Mouse (Mus musculus) macrophage (primary cell): ENCODE measurements around the gene Prickle2. TPM values are rescaled to one million over a fixed set of nuclear protein-coding genes. Genes with fewer than 3 reads are reported as not detected.

Source experiments
- H3K27ac ChIP-seq: fragments of 350-480 bp; formaldehyde crosslinking; 2 replicates; pipeline ENCODE4 v1.9.0; 2021
- H3K36me3 ChIP-seq: fragments of 350-480 bp; formaldehyde crosslinking; 2 replicates; pipeline ENCODE4 v1.9.0; 2021; ENCODE audit errors: inconsistent target
- H3K4me3 ChIP-seq: fragments of 350-480 bp; formaldehyde crosslinking; 2 replicates; pipeline ENCODE4 v1.9.0; 2021; ENCODE audit errors: inconsistent target
- H3K79me2 ChIP-seq: fragments of 350-480 bp; formaldehyde crosslinking; 2 replicates; pipeline ENCODE4 v1.9.0; 2021; ENCODE audit errors: inconsistent target
- WGBS: methylation state at CpG from one replicate; pipeline ENCODE4 v1.1.7; 2026; ENCODE audit warnings: inconsistent platforms; ENCODE audit not compliant: missing documents; 5-methylcytosine and 5-hydroxymethylcytosine counted together
- polyA plus RNA-seq: library from polyadenylated mRNA; stranded (reverse); fragments of 250-400 nt; gene quantifications from 3 replicates; pipeline ENCODE4 v1.2.4, GENCODE M21; 2018; ENCODE audit warnings: inconsistent platforms

Gene Prickle2
- polyA plus RNA-seq, 1 experiment from 2014 or later, result 0.30 TPM

GRCm38 (mm10) chr6:92446662-92447061, 259.3 kb downstream of the Prickle2 start:
- Histone ChIP-seq H3K36me3 (no peaks in the 10 kb centered on the region), H3K27ac (no peak overlapping the region), H3K79me2 (no peaks in the 10 kb centered on the region), H3K4me3 (no peak overlapping the region)
- WGBS, result 64% methylated on average over 3 of the region's 3 CpGs

GRCm38 (mm10) chr6:92441205-92441604, 264.8 kb downstream of the Prickle2 start:
- no peak overlapping the region for H3K27ac ChIP-seq
- 41% methylated on average over 2 of the region's 3 CpGs for WGBS
- H3K79me2 ChIP-seq, result no peaks in the 10 kb centered on the region
- no peak overlapping the region for H3K4me3 ChIP-seq
- no peaks in the 10 kb centered on the region for H3K36me3 ChIP-seq

- Histone ChIP-seq H3K27ac (no peak overlapping the region), H3K36me3 (no peaks in the 10 kb centered on the region), H3K79me2 (no peaks in the 10 kb centered on the region), H3K4me3 (no peak overlapping the region)
- WGBS, result 97% methylated on average over 3 of the region's 3 CpGs
Measured at GRCm38 (mm10) chr6:92440251-92440650, 265.7 kb downstream of the Prickle2 start.

GRCm38 (mm10) chr6:92432146-92432545, 273.8 kb downstream of the Prickle2 start:
- WGBS, result 3% methylated on average over 5 of the region's 5 CpGs
- no peaks in the 10 kb centered on the region for H3K36me3 ChIP-seq

GRCm38 (mm10) chr6:92427406-92428171, 278.4 kb downstream of the Prickle2 start:
- no peaks in the 10 kb centered on the region for H3K36me3 ChIP-seq
- WGBS, result 32% methylated on average over 7 of the region's 7 CpGs

More at GRCm38 (mm10) chr6:92432146-92432545, 273.8 kb downstream of the Prickle2 start:
- no peak overlapping the region for H3K27ac ChIP-seq
- no peak overlapping the region for H3K4me3 ChIP-seq
- no peaks in the 10 kb centered on the region for H3K79me2 ChIP-seq

GRCm38 (mm10) chr6:92425901-92426300, 280.1 kb downstream of the Prickle2 start:
- WGBS, result 85% methylated on average over 8 of the region's 8 CpGs
- no peaks in the 10 kb centered on the region for H3K36me3 ChIP-seq
- no peak overlapping the region for H3K4me3 ChIP-seq
- H3K79me2 ChIP-seq, result no peaks in the 10 kb centered on the region
- H3K27ac ChIP-seq, result no peak overlapping the region

More at GRCm38 (mm10) chr6:92427406-92428171, 278.4 kb downstream of the Prickle2 start:
- Histone ChIP-seq H3K4me3 (no peak overlapping the region), H3K79me2 (no peaks in the 10 kb centered on the region), H3K27ac (no peak overlapping the region)

GRCm38 (mm10) chr6:92425476-92425875, 280.5 kb downstream of the Prickle2 start:
- Histone ChIP-seq H3K36me3 (no peaks in the 10 kb centered on the region), H3K79me2 (no peaks in the 10 kb centered on the region), H3K4me3 (no peak overlapping the region), H3K27ac (no peak overlapping the region)
- WGBS, result 88% methylated on average over 6 of the region's 7 CpGs

- WGBS, result 46% methylated on average over 3 of the region's 3 CpGs
- no peaks in the 10 kb centered on the region for H3K79me2 ChIP-seq
Measured at GRCm38 (mm10) chr6:92424991-92425390, 281.0 kb downstream of the Prickle2 start.

GRCm38 (mm10) chr6:92422286-92422685, 283.7 kb downstream of the Prickle2 start:
- no peaks in the 10 kb centered on the region for H3K79me2 ChIP-seq
- H3K4me3 ChIP-seq, result no peak overlapping the region
- no peaks in the 10 kb centered on the region for H3K36me3 ChIP-seq
- H3K27ac ChIP-seq, result no peak overlapping the region
- WGBS, result 33% methylated on average over 11 of the region's 11 CpGs

More at GRCm38 (mm10) chr6:92424991-92425390, 281.0 kb downstream of the Prickle2 start:
- H3K36me3 ChIP-seq, result no peaks in the 10 kb centered on the region
- H3K27ac ChIP-seq, result no peak overlapping the region
- no peak overlapping the region for H3K4me3 ChIP-seq

- H3K36me3 ChIP-seq, result no peaks in the 10 kb centered on the region
- no peaks in the 10 kb centered on the region for H3K79me2 ChIP-seq
- no peak overlapping the region for H3K4me3 ChIP-seq
- H3K27ac ChIP-seq, result no peak overlapping the region
- WGBS, result 91% methylated on average over 12 of the region's 12 CpGs
Measured at GRCm38 (mm10) chr6:92420106-92420505, 285.8 kb downstream of the Prickle2 start.

GRCm38 (mm10) chr6:92415405-92415755, 290.6 kb downstream of the Prickle2 start:
- H3K4me3 ChIP-seq, result no peak overlapping the region
- no peak overlapping the region for H3K27ac ChIP-seq
- WGBS, result 89% methylated on average over 7 of the region's 7 CpGs
- no peaks in the 10 kb centered on the region for H3K79me2 ChIP-seq
- no peaks in the 10 kb centered on the region for H3K36me3 ChIP-seq

GRCm38 (mm10) chr6:92414478-92415404, 291.2 kb downstream of the Prickle2 start:
- no peaks in the 10 kb centered on the region for H3K79me2 ChIP-seq
- WGBS, result 82% methylated on average over 8 of the region's 8 CpGs
- no peak overlapping the region for H3K27ac ChIP-seq
- H3K4me3 ChIP-seq, result no peak overlapping the region
- H3K36me3 ChIP-seq, result no peaks in the 10 kb centered on the region

GRCm38 (mm10) chr6:92413982-92414381, 292.0 kb downstream of the Prickle2 start:
- no peaks in the 10 kb centered on the region for H3K79me2 ChIP-seq
- no peak overlapping the region for H3K4me3 ChIP-seq
- no peak overlapping the region for H3K27ac ChIP-seq
- WGBS, result 54% methylated on average over 1 of the region's 1 CpGs
- no peaks in the 10 kb centered on the region for H3K36me3 ChIP-seq

- no peak overlapping the region for H3K4me3 ChIP-seq
- no peaks in the 10 kb centered on the region for H3K79me2 ChIP-seq
- H3K36me3 ChIP-seq, result no peaks in the 10 kb centered on the region
- no peak overlapping the region for H3K27ac ChIP-seq
- 92% methylated on average over 3 of the region's 3 CpGs for WGBS
Measured at GRCm38 (mm10) chr6:92409788-92410187, 296.2 kb downstream of the Prickle2 start.

- 87% methylated on average over 5 of the region's 5 CpGs for WGBS
- Histone ChIP-seq H3K4me3 (no peak overlapping the region), H3K36me3 (no peaks in the 10 kb centered on the region), H3K27ac (no peak overlapping the region), H3K79me2 (no peaks in the 10 kb centered on the region)
Measured at GRCm38 (mm10) chr6:92407259-92407658, 298.7 kb downstream of the Prickle2 start.
